Mouse (Mus musculus): ENCODE measurements at regions not wholly inside any gene's neighbourhood (a gene's known extent, or its start where the extent isn't known, plus 50 kb on each side); places are given as distances from the start of the nearest gene placed in this dataset.

DNA sequence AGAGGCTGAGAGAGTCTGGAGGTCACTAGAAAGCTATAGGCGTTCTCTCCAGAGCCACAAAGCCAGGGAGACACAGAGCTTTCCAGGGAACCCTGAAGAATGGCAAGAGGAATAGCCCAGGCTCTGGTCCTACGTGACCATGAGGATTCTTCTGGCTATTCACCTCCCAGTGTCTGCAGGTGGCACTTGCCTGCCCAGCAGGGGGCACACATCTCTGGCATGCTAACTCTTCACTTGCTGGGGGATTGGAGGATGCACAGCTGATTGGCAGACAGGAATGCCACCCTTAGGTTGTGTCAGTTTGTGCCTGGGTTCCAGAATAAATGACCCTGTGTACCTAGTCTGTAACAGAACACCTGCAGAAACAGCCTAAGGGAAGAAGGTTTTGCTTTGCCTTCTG lies 141.8 kb downstream of the Oma1 start:
- no peak for TF ChIP-seq POLR2A (IDR thresholded peaks at IDR 0.05; ENCODE audit: control insufficient read depth, low read depth, low read length)
- TF ChIP-seq CTCF (IDR thresholded peaks at IDR 0.05; ENCODE audit: control insufficient read depth, insufficient read depth, insufficient replicate concordance, low read depth, low read length): no peak

Measured in testis, adult 2 months (tissue).